Mouse (Mus musculus) adrenal gland, postnatal 25 days (tissue): Measurements from ENCODE around the gene Farsa. TPM values are rescaled to one million over a fixed set of nuclear protein-coding genes. Genes with fewer than 3 reads are reported as not detected.
A peak's percentile ranks its signal among the peaks of the same experiment; 100 is the strongest.
"Not testable (repeated sequence)": the region's sequence is repeated elsewhere in the genome, so short reads cannot be mapped to it uniquely, and the experiment has no call there.

Experiments used
- DNase-seq: peaks from one replicate; pipeline ENCODE4 v3.0.0; 2021; ENCODE audit warnings: mixed read lengths
- long read RNA-seq: library from polyadenylated mRNA; stranded (forward); transcript quantifications from one replicate; pipeline ENCODE4 v2.0.0, GENCODE M21; 2021
- total RNA-seq: library from RNA; stranded (reverse); gene quantifications from 2 replicates; pipeline ENCODE4 v1.2.3, GENCODE M21; 2021

Gene Farsa
- total RNA-seq = 62.3 and 67.2 TPM in 2 replicates
- long read RNA-seq, transcript Farsa-201 (13 exons, 1,826 nt) = major isoform, 89 of 111 reads
- long read RNA-seq, partial matches to known transcripts = 4 of 111 reads
- long read RNA-seq, other reads (novel, unspliced or antisense) = 13 of 111 reads

- peak; percentile 92 for DNase-seq
Observed at GRCm38 (mm10) chr8:84856864-84857441, at the start of gene Farsa. Gene Farsa, plus strand, starts transcription at chr8:84856989.

- no peak for DNase-seq
Observed at GRCm38 (mm10) chr8:84809109-84809940, 47.5 kb upstream of the Farsa start.

GRCm38 (mm10) chr8:84809941-84810280, 46.9 kb upstream of the Farsa start:
- no peak for DNase-seq

- DNase-seq = peak; percentile 95
Observed at GRCm38 (mm10) chr8:84810896-84811295, 45.9 kb upstream of the Farsa start.

- DNase-seq = no peak
Observed at GRCm38 (mm10) chr8:84811303-84811702, 45.5 kb upstream of the Farsa start.

GRCm38 (mm10) chr8:84813059-84813458, 43.7 kb upstream of the Farsa start:
- peak; percentile 87 for DNase-seq

GRCm38 (mm10) chr8:84813830-84814229, 43.0 kb upstream of the Farsa start:
- no peak for DNase-seq

GRCm38 (mm10) chr8:84814240-84814554, 42.6 kb upstream of the Farsa start:
- DNase-seq = no peak

- DNase-seq = no peak
Observed at GRCm38 (mm10) chr8:84814555-84815441, 42.0 kb upstream of the Farsa start.

GRCm38 (mm10) chr8:84815547-84815946, 41.2 kb upstream of the Farsa start:
- DNase-seq = peak; percentile 95

GRCm38 (mm10) chr8:84816117-84816516, 40.7 kb upstream of the Farsa start:
- DNase-seq = no peak

- DNase-seq = no peak
Observed at GRCm38 (mm10) chr8:84822723-84823122, 34.1 kb upstream of the Farsa start, which contains the start of gene Dand5. Gene Dand5, minus strand, starts transcription at chr8:84822823.

- DNase-seq = peak; percentile 59
Observed at GRCm38 (mm10) chr8:84823653-84824052, 33.1 kb upstream of the Farsa start.

GRCm38 (mm10) chr8:84825636-84826035, 31.2 kb upstream of the Farsa start:
- DNase-seq = no peak

- DNase-seq = not testable (repeated sequence)
Observed at GRCm38 (mm10) chr8:84826518-84826917, 30.3 kb upstream of the Farsa start.

GRCm38 (mm10) chr8:84831490-84831889, 25.3 kb upstream of the Farsa start, which contains the start of gene Gadd45gip1:
Gene Gadd45gip1, plus strand, starts transcription at chr8:84831522.
- peak; percentile 35 for DNase-seq

GRCm38 (mm10) chr8:84832034-84832717, 24.6 kb upstream of the Farsa start:
- peak; percentile 89 for DNase-seq

- DNase-seq = no peak
Observed at GRCm38 (mm10) chr8:84832759-84833742, 23.7 kb upstream of the Farsa start.

GRCm38 (mm10) chr8:84834002-84834865, 22.6 kb upstream of the Farsa start:
- no peak for DNase-seq
